Mouse (Mus musculus) CH12.LX (cell line): ENCODE results near the gene Pan3. TPM values are rescaled to one million over a fixed set of nuclear protein-coding genes. Genes with fewer than 3 reads are reported as not detected.

ENCODE experiments used
- DNase-seq: peaks from one replicate; pipeline ENCODE4 v3.0.0-alpha.2; 2013; ENCODE audit errors: extremely low read depth
- H3K27ac ChIP-seq: 2 replicates; pipeline ENCODE4 v1.5.1; 2012; ENCODE audit warnings: low read depth, mild to moderate bottlenecking, control low read depth, moderate library complexity; ENCODE audit not compliant: insufficient read depth
- H3K27me3 ChIP-seq: replicated peaks from 2 replicates; pipeline ENCODE3; 2012; ENCODE audit warnings: inconsistent platforms
- H3K36me3 ChIP-seq, 2 experiments: replicated peaks in 1 of 2; 2 replicates each; pipeline versions ENCODE3 to v1.6.1; 2012; ENCODE audit warnings: inconsistent platforms in 1 of 2, low read length in 1 of 2, mild to moderate bottlenecking in 1 of 2, mixed read lengths in 1 of 2, moderate library complexity in 1 of 2; ENCODE audit not compliant: control insufficient read depth in 1 of 2, insufficient read depth in 1 of 2
- H3K4me1 ChIP-seq, 2 experiments: 2 replicates each; pipeline ENCODE4 v1.6.1; 2012; ENCODE audit warnings: inconsistent platforms in 1 of 2, moderate library complexity in 1 of 2; ENCODE audit not compliant: insufficient read depth in 2 of 2, control insufficient read depth in 1 of 2
- H3K4me2 ChIP-seq: 2 replicates; pipeline ENCODE4 v1.6.1; 2012; ENCODE audit warnings: low read depth, mild to moderate bottlenecking, control low read depth; ENCODE audit not compliant: poor library complexity, insufficient read depth, severe bottlenecking
- H3K4me3 ChIP-seq, 3 experiments: fragments of 150-350 bp in 1 of 3; sonication (generic) in 1 of 3; replicated peaks in 1 of 3; 2 replicates each; pipeline versions ENCODE3 to v1.5.1; 2011 to 2012; ENCODE audit warnings: low read depth in 2 of 3, low read length in 2 of 3, mild to moderate bottlenecking in 2 of 3, moderate library complexity in 2 of 3, control low read depth in 1 of 3, improper control_type of control experiment in 1 of 3, inconsistent platforms in 1 of 3, mixed read lengths in 1 of 3; ENCODE audit not compliant: poor library complexity in 1 of 3
- H3K79me2 ChIP-seq: replicated peaks from 2 replicates; pipeline ENCODE4 v1.6.1; 2012; ENCODE audit warnings: mild to moderate bottlenecking, moderate library complexity; ENCODE audit not compliant: control insufficient read depth, poor library complexity, insufficient read depth, severe bottlenecking; ENCODE audit errors: extremely low read depth
- H3K9ac ChIP-seq: 2 replicates; pipeline ENCODE4 v1.6.1; 2012; ENCODE audit warnings: low read depth, mild to moderate bottlenecking, control low read depth, moderate library complexity; ENCODE audit not compliant: insufficient read depth
- H3K9me3 ChIP-seq: replicated peaks from 2 replicates; pipeline ENCODE3; 2012; ENCODE audit warnings: low read length, inconsistent platforms, mixed read lengths
- BHLHE40 ChIP-seq: IDR thresholded peaks from 2 replicates; pipeline ENCODE4 v1.6.1; 2011; ENCODE audit warnings: mild to moderate bottlenecking, low read depth, low read length, improper control_type of control experiment
- CHD1 ChIP-seq: IDR thresholded peaks from 2 replicates; pipeline ENCODE4 v1.6.1; 2012; ENCODE audit warnings: low read depth, low read length, improper control_type of control experiment, inconsistent platforms
- CHD2 ChIP-seq: IDR thresholded peaks from 2 replicates; pipeline ENCODE4 v1.6.1; 2011; ENCODE audit warnings: low read length, improper control_type of control experiment
- CTCF ChIP-seq, 2 experiments: IDR thresholded peaks in 1 of 2; conservative IDR thresholded peaks in 1 of 2; 2 replicates each; pipeline ENCODE4 v1.5.1; 2011 to 2012; ENCODE audit warnings: low read depth in 2 of 2, low read length in 2 of 2, improper control_type of control experiment in 1 of 2, inconsistent platforms in 1 of 2, mild to moderate bottlenecking in 1 of 2, moderate library complexity in 1 of 2
- E2F4 ChIP-seq: IDR thresholded peaks from 2 replicates; pipeline ENCODE4 v1.6.1; 2011; ENCODE audit warnings: low read depth, low read length, improper control_type of control experiment; ENCODE audit not compliant: insufficient replicate concordance
- ELF1 ChIP-seq: IDR thresholded peaks from 2 replicates; pipeline ENCODE4 v1.6.1; 2014; ENCODE audit warnings: low read depth, mild to moderate bottlenecking, inconsistent platforms, low read length, improper control_type of control experiment
- ETS1 ChIP-seq: conservative IDR thresholded peaks from 2 replicates; pipeline ENCODE4 v1.6.1; 2012; ENCODE audit warnings: low read depth, mild to moderate bottlenecking, inconsistent platforms, low read length, improper control_type of control experiment, moderate library complexity
- JUN ChIP-seq: IDR thresholded peaks from 2 replicates; pipeline ENCODE4 v1.6.1; 2011; ENCODE audit warnings: low read depth, mild to moderate bottlenecking, low read length, improper control_type of control experiment, moderate library complexity; ENCODE audit not compliant: insufficient read depth
- JUND ChIP-seq: conservative IDR thresholded peaks from 2 replicates; pipeline ENCODE4 v1.6.1; 2011; ENCODE audit warnings: low read depth, low read length, improper control_type of control experiment
- KAT2A ChIP-seq: IDR thresholded peaks from 2 replicates; pipeline ENCODE4 v1.6.1; 2012; ENCODE audit warnings: low read length, improper control_type of control experiment, inconsistent platforms; ENCODE audit not compliant: insufficient replicate concordance
- MAFK ChIP-seq: IDR thresholded peaks from 2 replicates; pipeline ENCODE4 v1.6.1; 2011; ENCODE audit warnings: low read length, improper control_type of control experiment; ENCODE audit not compliant: insufficient replicate concordance
- MAX ChIP-seq: IDR thresholded peaks from 2 replicates; pipeline ENCODE4 v1.6.1; 2011; ENCODE audit warnings: low read length, improper control_type of control experiment
- MAZ ChIP-seq: IDR thresholded peaks from 2 replicates; pipeline ENCODE4 v1.6.1; 2012; ENCODE audit warnings: low read depth, mild to moderate bottlenecking, inconsistent platforms, low read length, improper control_type of control experiment, moderate library complexity
- MEF2A ChIP-seq: IDR thresholded peaks from 2 replicates; pipeline ENCODE4 v1.6.1; 2014; ENCODE audit warnings: low read depth, mild to moderate bottlenecking, inconsistent platforms, low read length, improper control_type of control experiment, borderline replicate concordance
- MXI1 ChIP-seq: IDR thresholded peaks from 2 replicates; pipeline ENCODE4 v1.6.1; 2011; ENCODE audit warnings: mild to moderate bottlenecking, low read depth, low read length, improper control_type of control experiment
- MYC ChIP-seq: IDR thresholded peaks from 2 replicates; pipeline ENCODE4 v1.6.1; 2011; ENCODE audit warnings: low read depth, mild to moderate bottlenecking, improper control_type of control experiment, low read length
- NELFE ChIP-seq: IDR thresholded peaks from 2 replicates; pipeline ENCODE4 v1.6.1; 2011; ENCODE audit warnings: low read depth, low read length, improper control_type of control experiment
- PAX5 ChIP-seq: IDR thresholded peaks from 2 replicates; pipeline ENCODE4 v1.6.1; 2012; ENCODE audit warnings: low read length, inconsistent platforms, mixed read lengths
- POLR2A ChIP-seq: IDR thresholded peaks from 2 replicates; pipeline ENCODE4 v1.6.1; 2011; ENCODE audit warnings: low read depth, mild to moderate bottlenecking, improper control_type of control experiment, low read length
- POLR2AphosphoS2 ChIP-seq: IDR thresholded peaks from 2 replicates; pipeline ENCODE4 v1.6.1; 2011; ENCODE audit warnings: low read depth, low read length, improper control_type of control experiment
- RAD21 ChIP-seq: IDR thresholded peaks from 2 replicates; pipeline ENCODE4 v1.6.1; 2011; ENCODE audit warnings: low read depth, mild to moderate bottlenecking, low read length, improper control_type of control experiment, moderate library complexity
- RCOR1 ChIP-seq: conservative IDR thresholded peaks from 2 replicates; pipeline ENCODE4 v1.6.1; 2012; ENCODE audit warnings: low read depth, mild to moderate bottlenecking, inconsistent platforms, low read length, improper control_type of control experiment
- SIN3A ChIP-seq: IDR thresholded peaks from 2 replicates; pipeline ENCODE4 v1.6.1; 2012; ENCODE audit warnings: low read length, improper control_type of control experiment, inconsistent platforms
- TBP ChIP-seq: conservative IDR thresholded peaks from 2 replicates; pipeline ENCODE4 v1.6.1; 2011; ENCODE audit warnings: low read depth, low read length, improper control_type of control experiment
- TCF12 ChIP-seq: IDR thresholded peaks from 2 replicates; pipeline ENCODE4 v1.6.1; 2014; ENCODE audit warnings: low read depth, mild to moderate bottlenecking, inconsistent platforms, low read length, improper control_type of control experiment
- USF1 ChIP-seq: IDR thresholded peaks from 2 replicates; pipeline ENCODE4 v1.6.1; 2014; ENCODE audit warnings: low read depth, mild to moderate bottlenecking, inconsistent platforms, low read length, improper control_type of control experiment
- ZC3H11A ChIP-seq: IDR thresholded peaks from 2 replicates; pipeline ENCODE4 v1.6.1; 2012; ENCODE audit warnings: low read depth, mild to moderate bottlenecking, inconsistent platforms, low read length, improper control_type of control experiment
- ZKSCAN1 ChIP-seq: IDR thresholded peaks from 2 replicates; pipeline ENCODE4 v1.6.1; 2012; ENCODE audit warnings: low read depth, inconsistent platforms, low read length, improper control_type of control experiment, borderline replicate concordance
- ZMIZ1 ChIP-seq: IDR thresholded peaks from 2 replicates; pipeline ENCODE4 v1.6.1; 2012; ENCODE audit warnings: low read depth, mild to moderate bottlenecking, inconsistent platforms, low read length, improper control_type of control experiment
- dilution Hi-C: fragments of 300-500 bp; cut with MboI; formaldehyde crosslinking; loops from 2 replicates; pipeline ENCODE4 v1.14.3; 2020; ENCODE audit warnings: low sequenced_read_pairs; ENCODE audit not compliant: extremely low pct_unique_long_range_greater_than_20kb, extremely low pct_ligation_motif_present
- in situ Hi-C: fragments of 300-500 bp; cut with MboI; formaldehyde crosslinking; loops from 3 replicates; pipeline ENCODE4 v1.14.3; 2019; ENCODE audit warnings: low sequenced_read_pairs, low pct_ligation_motif_present, low pct_unique_long_range_greater_than_20kb, mixed read lengths
- polyA plus RNA-seq: library from polyadenylated mRNA; unstranded; fragments of >175 nt; gene quantifications from 2 replicates; pipeline ENCODE4 v1.2.1, GENCODE M21; 2012; ENCODE audit warnings: low read depth; ENCODE audit not compliant: insufficient read length
- total RNA-seq, 2 experiments: library from RNA; depleted of rRNA; stranded (reverse); fragments of 300-350 nt in 1 of 2; fragments of >200 nt in 1 of 2; gene quantifications; 2 replicates each; pipeline ENCODE4 v1.2.3; 2012 to 2014

Gene Pan3
- total and polyA plus RNA-seq, 3 experiments, result 37.6 to 43.5 (median 40.2) TPM

DNA sequence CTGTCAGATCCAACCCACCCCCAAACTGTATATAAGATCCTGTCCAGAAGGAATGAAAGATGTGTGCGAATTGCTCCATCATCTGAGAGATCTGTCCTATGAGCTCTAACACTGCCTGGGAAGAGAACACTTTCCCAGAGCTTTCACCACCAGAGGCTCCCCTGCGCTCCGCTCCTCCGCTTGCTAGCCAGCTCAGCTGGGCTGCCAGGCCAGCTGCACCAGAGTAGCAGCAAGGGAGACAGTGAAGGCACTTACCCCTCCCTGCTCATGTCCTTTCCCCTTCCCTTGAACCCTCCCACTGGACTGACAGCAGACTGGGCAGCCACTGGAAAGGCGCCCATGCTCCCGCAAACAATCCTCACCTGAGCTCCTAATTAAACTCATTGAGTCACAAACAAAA lies 6.3 kb upstream of the Pan3 start:
- dilution Hi-C loops (no loop called here), in situ Hi-C loops (no loop called here)
- DNase-seq, result no peak
- Histone ChIP-seq H3K79me2 (no peaks in the 10 kb centered on the region), H3K27ac (no peak overlapping the region), H3K9me3 (no peaks in the 10 kb centered on the region), H3K4me1 (peaks cover 0 to 8% of the 10 kb centered on the region in 2 experiments; a peak in 2 of 4 replicates), H3K27me3 (no peaks in the 10 kb centered on the region), H3K4me3 (no peak overlapping the region), H3K9ac (no peak overlapping the region), H3K36me3 (peaks cover 0 to 2% of the 10 kb centered on the region in 2 experiments), H3K4me2 (no peak overlapping the region)
- TF ChIP-seq KAT2A (no peak), BHLHE40 (no peak), ZMIZ1 (no peak), MYC (no peak), SIN3A (no peak), MAFK (no peak), JUN (no peak), TCF12 (no peak), RAD21 (no peak), ZC3H11A (no peak), PAX5 (no peak), CHD1 (no peak), ELF1 (no peak), E2F4 (no peak), NELFE (no peak), ETS1 (no peak), MAZ (no peak), MEF2A (no peak), ZKSCAN1 (no peak)

DNA sequence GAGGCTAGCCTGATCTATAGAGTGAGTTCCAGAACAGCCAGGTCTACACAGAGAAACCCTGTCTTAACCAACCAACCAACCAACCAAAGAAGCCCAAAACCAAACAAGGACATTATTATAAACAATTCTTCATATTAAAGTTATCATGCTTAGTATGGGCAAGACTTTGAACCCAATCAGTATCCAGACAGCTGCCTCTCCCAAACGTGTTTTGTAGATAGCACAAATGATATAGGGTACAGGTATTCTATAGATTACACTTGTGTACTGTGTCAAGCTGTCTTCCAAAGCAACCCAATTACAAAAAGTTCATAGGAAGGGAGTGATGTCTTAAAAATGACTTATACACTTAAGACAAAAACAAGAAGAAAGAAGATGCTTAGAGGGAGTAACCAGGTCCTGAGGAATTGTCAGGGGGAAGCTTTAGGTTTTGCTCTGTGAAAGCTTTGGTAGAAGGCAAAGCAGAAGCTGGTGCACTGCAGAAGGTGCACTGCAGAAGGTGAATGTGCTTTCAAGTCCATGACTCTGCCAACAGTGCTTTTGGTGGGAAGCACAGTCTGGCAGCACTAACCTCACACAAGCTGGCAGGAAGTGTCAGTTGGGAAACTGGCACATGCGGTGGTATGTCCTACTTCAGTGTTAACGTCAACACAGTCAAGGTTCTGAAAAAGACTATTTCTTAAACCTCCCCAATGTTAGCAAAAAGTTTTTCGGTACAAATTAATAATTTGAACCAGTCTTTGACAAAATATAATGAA lies 3.7 kb upstream of the Pan3 start:
- dilution Hi-C loops, result no loop called here
- H3K79me2 ChIP-seq, result peaks cover 13% of the 10 kb centered on the region
- DNase-seq, result no peak
- in situ Hi-C loops, result no loop called here
- no peak overlapping the region for H3K4me2 ChIP-seq
- no peak overlapping the region for H3K9ac ChIP-seq
- H3K27ac ChIP-seq, result no peak overlapping the region
- H3K9me3 ChIP-seq, result no peaks in the 10 kb centered on the region
- no peaks in the 10 kb centered on the region for H3K27me3 ChIP-seq
- no peak overlapping the region for H3K4me3 ChIP-seq
- peaks cover 0 to 2% of the 10 kb centered on the region in 2 experiments for H3K36me3 ChIP-seq
- peaks cover 0 to 13% of the 10 kb centered on the region in 2 experiments; a peak in 2 of 4 replicates for H3K4me1 ChIP-seq
- TF ChIP-seq CHD2, result no peak
- TF ChIP-seq TBP, result no peak
- no peak for TF ChIP-seq JUN
- TF ChIP-seq BHLHE40, result no peak
- no peak for TF ChIP-seq CTCF (conservative IDR thresholded peaks at IDR 0.05 in 1 of 2, IDR thresholded peaks at IDR 0.05 in 1 of 2; ENCODE audit: low read depth in 2 of 2, low read length in 2 of 2)
- no peak for TF ChIP-seq ZC3H11A
- no peak for TF ChIP-seq RCOR1
- no peak for TF ChIP-seq MAZ
- TF ChIP-seq JUND, result no peak
- no peak for TF ChIP-seq TCF12
- no peak for TF ChIP-seq MAX
- no peak for TF ChIP-seq MXI1
- TF ChIP-seq USF1, result no peak
- TF ChIP-seq MEF2A, result no peak
- no peak for TF ChIP-seq ZMIZ1
- TF ChIP-seq POLR2A, result no peak
- no peak for TF ChIP-seq E2F4
- no peak for TF ChIP-seq SIN3A
- no peak for TF ChIP-seq POLR2AphosphoS2
